Mouse (Mus musculus): ENCODE results near the gene Hist1h4d. TPM values are rescaled to one million over a fixed set of nuclear protein-coding genes. Genes with fewer than 3 reads are reported as not detected.
"Not testable (repeated sequence)": the region's sequence is repeated elsewhere in the genome, so short reads cannot be mapped to it uniquely, and the experiment has no call there.

Hist1h4d gene
- 42.3 and 51.7 TPM in 2 replicates for polyA plus RNA-seq (2014; fragmentation: Nextera tagmentation; extraction: Ambion mirVana)

DNA sequence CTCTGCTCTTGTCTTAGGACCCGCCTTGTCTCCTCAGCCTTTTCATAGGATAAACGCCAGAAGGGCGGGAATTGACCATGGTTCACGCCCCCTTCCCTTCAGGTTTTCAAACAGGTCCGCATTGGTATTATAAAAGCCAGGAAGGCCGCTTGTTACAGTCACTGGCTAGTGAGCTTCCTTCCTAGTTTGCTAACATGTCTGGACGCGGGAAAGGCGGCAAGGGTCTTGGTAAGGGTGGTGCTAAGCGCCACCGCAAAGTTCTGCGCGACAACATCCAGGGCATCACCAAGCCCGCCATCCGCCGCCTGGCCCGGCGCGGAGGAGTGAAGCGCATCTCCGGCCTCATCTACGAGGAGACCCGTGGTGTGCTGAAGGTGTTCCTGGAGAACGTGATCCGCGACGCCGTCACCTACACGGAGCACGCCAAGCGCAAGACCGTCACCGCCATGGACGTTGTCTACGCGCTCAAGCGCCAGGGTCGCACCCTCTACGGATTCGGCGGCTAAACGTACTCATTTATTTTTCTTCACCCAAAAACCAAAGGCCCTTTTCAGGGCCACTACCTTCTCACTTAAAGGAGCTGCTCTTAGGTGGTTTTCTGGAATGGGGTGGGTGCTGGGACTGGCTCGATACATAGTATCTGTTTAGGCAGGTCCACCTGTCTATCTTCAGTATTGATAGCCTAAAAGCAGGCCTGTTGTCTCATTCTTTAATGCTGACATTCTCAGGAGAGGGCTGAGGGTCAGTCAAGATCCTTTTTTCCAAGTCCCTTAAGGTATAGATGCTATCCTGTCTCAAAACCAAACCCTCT, at the start of gene Hist1h4d:
Gene Hist1h4d (plus strand): TSS at position 191 of the 811 bp plus-strand sequence.
- Histone ChIP-seq H3K4me2 (peak within 1 kb of the TSS; percentile 85), H3K4me1 (ENCODE audit: control insufficient read depth, insufficient read depth, low read length) (peaks cover 17% of the 10 kb centered on the region; the same call in 1 of the 2 replicates), H3K9ac (ENCODE audit: low read depth, low read length) (peak within 1 kb of the TSS; percentile 84), H3K27me3 (ENCODE audit: control insufficient read depth, insufficient read depth, low read length) (no peaks in the 10 kb centered on the region), H3K4me3 (ENCODE audit: low read depth, low read length) (peak within 1 kb of the TSS; percentile 49), H3K36me3 (ENCODE audit: control insufficient read depth, insufficient read depth, low read length) (no peaks in the 10 kb centered on the region), H3K27ac (ENCODE audit: low read depth, low read length) (peak within 1 kb of the TSS; percentile 91), H3K9me3 (replicated peaks; ENCODE audit: control insufficient read depth, low read length) (no peaks in the 10 kb centered on the region)
- ATAC-seq (replicated peaks; ENCODE audit: insufficient number of reproducible peaks, low FRiP score, low TSS enrichment) = peak; percentile 83
- under 1% methylated on average over 43 of the region's 43 CpGs for WGBS (ENCODE audit: insufficient replicate concordance)

GRCm38 (mm10) chr13:23532262-23533075, 48.9 kb upstream of the Hist1h4d start:
- Histone ChIP-seq H3K9ac (ENCODE audit: low read depth, low read length) (peak overlapping the region; percentile 90), H3K36me3 (ENCODE audit: control insufficient read depth, insufficient read depth, low read length) (no peaks in the 10 kb centered on the region), H3K27ac (ENCODE audit: low read depth, low read length) (peak overlapping the region; percentile 98), H3K9me3 (replicated peaks; ENCODE audit: control insufficient read depth, low read length) (no peaks in the 10 kb centered on the region), H3K4me3 (ENCODE audit: low read depth, low read length) (peak overlapping the region; percentile 57), H3K27me3 (ENCODE audit: control insufficient read depth, insufficient read depth, low read length) (no peaks in the 10 kb centered on the region), H3K4me2 (peak overlapping the region; percentile 65), H3K4me1 (ENCODE audit: control insufficient read depth, insufficient read depth, low read length) (peaks cover 15% of the 10 kb centered on the region)
- ATAC-seq (replicated peaks; ENCODE audit: insufficient number of reproducible peaks, low FRiP score, low TSS enrichment) = no peak
- WGBS (ENCODE audit: insufficient replicate concordance) = 20% methylated on average over 9 of the region's 9 CpGs

GRCm38 (mm10) chr13:23533560-23534367, 47.6 kb upstream of the Hist1h4d start, which contains the start of gene Hist1h2af:
TSS of gene Hist1h2af (plus strand) at chr13:23533906.
- not testable (repeated sequence) for H3K27me3 ChIP-seq (ENCODE audit: control insufficient read depth, insufficient read depth, low read length); H3K36me3 ChIP-seq (ENCODE audit: control insufficient read depth, insufficient read depth, low read length); H3K9me3 ChIP-seq (replicated peaks; ENCODE audit: control insufficient read depth, low read length)
- peak within 1 kb of the TSS; percentile 98 for H3K27ac ChIP-seq (ENCODE audit: low read depth, low read length)
- peak; percentile 50 for ATAC-seq (replicated peaks; ENCODE audit: insufficient number of reproducible peaks, low FRiP score, low TSS enrichment)
- under 1% methylated on average over 28 of the region's 53 CpGs for WGBS (ENCODE audit: insufficient replicate concordance)
- peak within 1 kb of the TSS; percentile 57 for H3K4me3 ChIP-seq (ENCODE audit: low read depth, low read length)
- peak within 1 kb of the TSS; percentile 65 for H3K4me2 ChIP-seq
- H3K9ac ChIP-seq (ENCODE audit: low read depth, low read length) = peak within 1 kb of the TSS; percentile 90
- H3K4me1 ChIP-seq (ENCODE audit: control insufficient read depth, insufficient read depth, low read length) = peaks cover 15% of the 10 kb centered on the region

DNA sequence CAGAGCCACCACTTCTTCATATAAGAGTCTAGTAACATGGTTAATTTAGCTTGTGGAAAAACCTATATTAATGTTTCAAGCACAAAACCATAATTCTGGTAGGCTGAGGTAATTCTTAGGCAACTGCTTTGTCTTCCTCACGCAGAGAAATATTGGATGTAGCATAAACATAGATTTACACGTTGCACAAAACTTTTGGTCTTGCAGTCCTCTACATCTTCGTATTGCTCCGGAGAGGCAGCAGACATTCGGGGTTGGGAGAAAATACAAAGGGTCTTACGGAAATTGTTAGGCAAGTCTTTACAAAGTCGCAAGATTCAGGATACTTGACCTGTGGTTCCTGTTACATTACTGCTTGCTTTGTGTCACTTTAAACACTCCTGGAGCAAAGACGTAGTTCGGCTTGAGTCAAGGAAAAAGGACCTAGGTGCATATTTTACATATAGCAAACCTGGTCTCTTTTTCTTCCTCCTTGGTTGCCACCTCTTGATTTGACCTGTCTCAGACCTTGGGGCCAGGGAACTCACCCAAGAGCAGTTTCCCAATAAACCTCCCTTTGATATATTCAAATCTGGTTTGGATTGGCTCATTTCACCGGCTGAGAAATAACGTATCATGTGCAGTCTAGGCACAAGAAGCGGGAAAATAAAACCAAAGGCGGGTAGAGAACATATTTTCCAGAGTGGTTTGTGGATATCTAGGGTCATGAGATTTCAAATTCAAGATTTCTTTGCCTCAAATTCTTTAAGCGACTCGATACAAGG, 46.8 kb upstream of the Hist1h4d start:
- Histone ChIP-seq H3K4me1 (ENCODE audit: control insufficient read depth, insufficient read depth, low read length) (peaks cover 12% of the 10 kb centered on the region), H3K4me3 (ENCODE audit: low read depth, low read length) (peak overlapping the region; percentile 57), H3K9ac (ENCODE audit: low read depth, low read length) (peak overlapping the region; percentile 80), H3K36me3 (ENCODE audit: control insufficient read depth, insufficient read depth, low read length) (no peaks in the 10 kb centered on the region), H3K4me2 (peak overlapping the region; percentile 65), H3K27me3 (ENCODE audit: control insufficient read depth, insufficient read depth, low read length) (no peaks in the 10 kb centered on the region), H3K27ac (ENCODE audit: low read depth, low read length) (peak overlapping the region; percentile 98), H3K9me3 (replicated peaks; ENCODE audit: control insufficient read depth, low read length) (no peaks in the 10 kb centered on the region)
- 1% methylated on average over 15 of the region's 15 CpGs for WGBS (ENCODE audit: insufficient replicate concordance)
- no peak for ATAC-seq (replicated peaks; ENCODE audit: insufficient number of reproducible peaks, low FRiP score, low TSS enrichment)

GRCm38 (mm10) chr13:23535137-23536075, 46.0 kb upstream of the Hist1h4d start, which contains the start of gene Hist1h3g:
TSS of gene Hist1h3g (plus strand) at chr13:23535422.
- Histone ChIP-seq H3K4me1 (ENCODE audit: control insufficient read depth, insufficient read depth, low read length) (peaks cover 12% of the 10 kb centered on the region), H3K27ac (ENCODE audit: low read depth, low read length) (peak within 1 kb of the TSS; percentile 98), H3K4me2 (peak within 1 kb of the TSS; percentile 65), H3K4me3 (ENCODE audit: low read depth, low read length) (peak within 1 kb of the TSS; percentile 57), H3K9ac (ENCODE audit: low read depth, low read length) (peak within 1 kb of the TSS; percentile 80)
- 1% methylated on average over 51 of the region's 62 CpGs for WGBS (ENCODE audit: insufficient replicate concordance)
- H3K36me3 ChIP-seq (ENCODE audit: control insufficient read depth, insufficient read depth, low read length); H3K9me3 ChIP-seq (replicated peaks; ENCODE audit: control insufficient read depth, low read length); H3K27me3 ChIP-seq (ENCODE audit: control insufficient read depth, insufficient read depth, low read length): not testable (repeated sequence)
- ATAC-seq (replicated peaks; ENCODE audit: insufficient number of reproducible peaks, low FRiP score, low TSS enrichment) = peak; percentile 89

DNA sequence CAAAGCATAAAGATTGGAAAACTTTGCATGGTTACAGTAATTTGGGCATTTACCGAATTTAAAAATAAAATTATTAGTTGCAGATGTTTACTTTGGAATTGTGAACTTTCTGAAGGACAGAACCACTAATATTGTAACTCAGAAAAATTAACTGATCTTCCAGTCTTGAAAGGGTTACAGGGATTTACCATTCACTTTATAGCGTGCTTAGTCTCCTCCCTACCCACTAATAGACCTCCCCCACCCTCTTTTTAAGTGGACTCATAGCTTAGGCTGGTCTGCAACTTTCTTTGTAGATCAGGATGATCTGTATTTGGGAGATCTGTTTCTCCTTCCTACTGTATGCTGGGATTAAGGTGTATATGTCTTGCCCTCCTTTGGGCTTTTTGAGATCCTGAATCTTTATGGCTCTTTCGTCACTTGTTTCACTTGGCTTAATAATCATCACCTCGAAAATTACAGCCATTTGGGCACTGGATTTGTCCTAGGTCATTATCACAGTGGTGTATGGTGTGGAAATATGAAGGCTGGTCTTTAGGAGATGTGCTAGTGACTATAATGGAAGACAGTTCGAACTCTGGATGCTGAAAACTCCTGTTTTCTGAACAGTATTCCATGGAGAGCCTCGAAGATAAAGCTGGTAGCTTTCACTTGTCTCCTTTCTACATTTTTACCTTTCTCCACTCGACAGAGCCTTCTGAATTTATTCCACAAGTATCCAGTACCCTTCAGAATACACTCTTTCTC, 45.1 kb upstream of the Hist1h4d start:
- 23% methylated on average over 7 of the region's 7 CpGs for whole genome bisulfite sequencing (ENCODE audit: insufficient replicate concordance)
- H3K4me2 ChIP-seq = peak overlapping the region; percentile 65
- peak overlapping the region; percentile 98 for H3K27ac ChIP-seq (ENCODE audit: low read depth, low read length)
- no peaks in the 10 kb centered on the region for H3K9me3 ChIP-seq (replicated peaks; ENCODE audit: control insufficient read depth, low read length)
- H3K36me3 ChIP-seq (ENCODE audit: control insufficient read depth, insufficient read depth, low read length) = no peaks in the 10 kb centered on the region
- peaks cover 12% of the 10 kb centered on the region for H3K4me1 ChIP-seq (ENCODE audit: control insufficient read depth, insufficient read depth, low read length)
- no peak for ATAC-seq (replicated peaks; ENCODE audit: insufficient number of reproducible peaks, low FRiP score, low TSS enrichment)
- H3K4me3 ChIP-seq (ENCODE audit: low read depth, low read length) = peak overlapping the region; percentile 57
- peak overlapping the region; percentile 66 for H3K9ac ChIP-seq (ENCODE audit: low read depth, low read length)
- no peaks in the 10 kb centered on the region for H3K27me3 ChIP-seq (ENCODE audit: control insufficient read depth, insufficient read depth, low read length)

Measured in heart, embryonic 11.5 days (tissue).